Mouse (Mus musculus): ENCODE results near the gene Cd247.

Gene Cd247

GRCm38 (mm10) chr1:165852131-165852530 lies 63.6 kb downstream of the Cd247 start:
- no peak for DNase-seq (ENCODE audit: low read depth, low spot score)

- DNase-seq (ENCODE audit: low read depth, low spot score) = no peak
These were observed 64.7 kb downstream of the Cd247 start for GRCm38 (mm10) chr1:165853131-165853721.

GRCm38 (mm10) chr1:165853729-165854420 lies 65.4 kb downstream of the Cd247 start:
- no peak for DNase-seq (ENCODE audit: low read depth, low spot score)

GRCm38 (mm10) chr1:165855759-165856545 lies 67.5 kb downstream of the Cd247 start:
- no peak for DNase-seq (ENCODE audit: low read depth, low spot score)

GRCm38 (mm10) chr1:165857279-165857678 lies 68.8 kb downstream of the Cd247 start:
- DNase-seq (ENCODE audit: low read depth, low spot score) = no peak

GRCm38 (mm10) chr1:165858356-165858755 lies 69.9 kb downstream of the Cd247 start:
- no peak for DNase-seq (ENCODE audit: low read depth, low spot score)

- no peak for DNase-seq (ENCODE audit: low read depth, low spot score)
These were observed 72.1 kb downstream of the Cd247 start for GRCm38 (mm10) chr1:165860373-165861234.

GRCm38 (mm10) chr1:165861235-165861609 lies 72.7 kb downstream of the Cd247 start:
- DNase-seq (ENCODE audit: low read depth, low spot score) = no peak

- no peak for DNase-seq (ENCODE audit: low read depth, low spot score)
These were observed 73.6 kb downstream of the Cd247 start for GRCm38 (mm10) chr1:165862059-165862458.

GRCm38 (mm10) chr1:165864864-165865795 lies 76.6 kb downstream of the Cd247 start:
- no peak for DNase-seq (ENCODE audit: low read depth, low spot score)

- DNase-seq (ENCODE audit: low read depth, low spot score) = no peak
These were observed 78.3 kb downstream of the Cd247 start for GRCm38 (mm10) chr1:165866630-165867280.

GRCm38 (mm10) chr1:165868659-165869058 lies 80.2 kb downstream of the Cd247 start:
- DNase-seq (ENCODE audit: low read depth, low spot score) = no peak

GRCm38 (mm10) chr1:165874645-165875044 lies 86.2 kb downstream of the Cd247 start:
- DNase-seq (ENCODE audit: low read depth, low spot score) = no peak

GRCm38 (mm10) chr1:165875520-165876284 lies 87.2 kb downstream of the Cd247 start:
- no peak for DNase-seq (ENCODE audit: low read depth, low spot score)

- DNase-seq (ENCODE audit: low read depth, low spot score) = no peak
These were observed 90.3 kb downstream of the Cd247 start for GRCm38 (mm10) chr1:165878751-165879150.

- DNase-seq (ENCODE audit: low read depth, low spot score) = no peak
These were observed 93.8 kb downstream of the Cd247 start for GRCm38 (mm10) chr1:165882146-165882900.

- DNase-seq (ENCODE audit: low read depth, low spot score) = no peak
These were observed 103.2 kb downstream of the Cd247 start for GRCm38 (mm10) chr1:165891686-165892085.

- no peak for DNase-seq (ENCODE audit: low read depth, low spot score)
These were observed 115.1 kb downstream of the Cd247 start for GRCm38 (mm10) chr1:165903596-165903995.

GRCm38 (mm10) chr1:165908153-165908552 lies 119.7 kb downstream of the Cd247 start:
- DNase-seq (ENCODE audit: low read depth, low spot score) = no peak

Measured in embryo, embryonic 11.5 days (tissue).